Mouse (Mus musculus) hindbrain, embryonic 16.5 days (tissue): ENCODE results near the gene E130114P18Rik. TPM values are rescaled to one million over a fixed set of nuclear protein-coding genes. Genes with fewer than 3 reads are reported as not detected.

ENCODE experiments used
- ATAC-seq: fragments of 200-750 bp; cut with Nextera tagmentation; 2 replicates; pipeline ENCODE4 v1.8.0; 2017; ENCODE audit warnings: moderate TSS enrichment, moderate library complexity
- H3K27ac ChIP-seq: fragments of 300-500 bp; sonication (generic); 2 replicates; pipeline ENCODE4 v1.5.1; 2014; ENCODE audit warnings: low read depth, mild to moderate bottlenecking, control low read depth, low read length, moderate library complexity
- H3K27me3 ChIP-seq: fragments of 300-500 bp; sonication (generic); replicated peaks from 2 replicates; pipeline ENCODE4 v1.6.1; 2014; ENCODE audit warnings: low read length; ENCODE audit not compliant: control insufficient read depth, insufficient read depth
- H3K36me3 ChIP-seq: fragments of 300-500 bp; sonication (generic); 2 replicates; pipeline ENCODE4 v1.6.1; 2014; ENCODE audit warnings: mild to moderate bottlenecking, low read length, moderate library complexity, mixed read lengths; ENCODE audit not compliant: control insufficient read depth, insufficient read depth
- H3K4me1 ChIP-seq: fragments of 300-500 bp; sonication (generic); 2 replicates; pipeline ENCODE4 v1.6.1; 2014; ENCODE audit warnings: low read depth, low read length; ENCODE audit not compliant: control insufficient read depth, insufficient read depth
- H3K4me2 ChIP-seq: fragments of 300-500 bp; sonication (generic); 2 replicates; pipeline ENCODE4 v1.6.1; 2014; ENCODE audit warnings: mild to moderate bottlenecking, low read length, control low read depth, moderate library complexity
- H3K4me3 ChIP-seq: fragments of 300-500 bp; sonication (generic); 2 replicates; pipeline ENCODE4 v1.5.1; 2014; ENCODE audit warnings: mild to moderate bottlenecking, low read length, control low read depth, moderate library complexity
- H3K9ac ChIP-seq: fragments of 300-500 bp; sonication (generic); 2 replicates; pipeline ENCODE4 v1.6.1; 2014; ENCODE audit warnings: low read depth, mild to moderate bottlenecking, control low read depth, low read length, moderate library complexity
- H3K9me3 ChIP-seq: fragments of 300-500 bp; sonication (generic); 2 replicates; pipeline ENCODE4 v1.6.1; 2014; ENCODE audit warnings: mild to moderate bottlenecking, low read length, moderate library complexity; ENCODE audit not compliant: control insufficient read depth
- WGBS: fragments of 180-500 bp; shearing (Covaris S2); extraction: QIAGEN DNeasy Blood & Tissue Kit; methylation state at CpG from one replicate; pipeline ENCODE4 v1.1.7; 2014; 5-methylcytosine and 5-hydroxymethylcytosine counted together
- polyA plus RNA-seq: library from polyadenylated mRNA; unstranded; fragments of >200 nt; fragmentation: Nextera tagmentation; extraction: Ambion mirVana; gene quantifications from 2 replicates; pipeline ENCODE4 v1.2.1, GENCODE M21; 2015

The E130114P18Rik gene
- polyA plus RNA-seq, 1 experiment from 2014 or later: 21.5 TPM

DNA sequence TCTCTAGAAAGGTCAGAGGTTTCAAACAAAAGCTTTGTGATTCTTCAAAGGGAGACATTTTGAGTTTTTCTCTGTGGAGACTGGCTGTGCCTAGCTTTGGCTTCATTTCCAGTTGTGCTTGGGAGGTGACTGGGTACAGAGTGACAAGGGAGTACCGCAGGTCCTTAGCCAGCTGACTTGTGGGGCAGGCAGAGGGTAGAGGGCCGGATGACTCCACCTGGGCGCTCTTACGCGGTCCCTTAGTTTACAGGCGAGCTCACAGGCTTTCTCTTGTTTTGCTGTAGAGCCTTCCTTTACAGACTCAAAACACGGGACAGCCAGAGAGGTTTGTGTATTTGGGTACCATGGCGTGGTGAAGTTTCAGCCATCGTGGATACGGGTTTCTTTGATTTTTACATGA is 16.1 kb upstream of the E130114P18Rik start:
- Histone ChIP-seq H3K4me3 (no peak overlapping the region), H3K4me2 (no peak overlapping the region; the same call in 1 of the 2 replicates), H3K36me3 (no peaks in the 10 kb centered on the region), H3K27ac (no peak overlapping the region), H3K9ac (no peak overlapping the region), H3K27me3 (no peaks in the 10 kb centered on the region), H3K9me3 (no peaks in the 10 kb centered on the region), H3K4me1 (peaks cover 3% of the 10 kb centered on the region; the same call in 1 of the 2 replicates)
- ATAC-seq: no peak
- 74% methylated on average over 10 of the region's 10 CpGs for WGBS

DNA sequence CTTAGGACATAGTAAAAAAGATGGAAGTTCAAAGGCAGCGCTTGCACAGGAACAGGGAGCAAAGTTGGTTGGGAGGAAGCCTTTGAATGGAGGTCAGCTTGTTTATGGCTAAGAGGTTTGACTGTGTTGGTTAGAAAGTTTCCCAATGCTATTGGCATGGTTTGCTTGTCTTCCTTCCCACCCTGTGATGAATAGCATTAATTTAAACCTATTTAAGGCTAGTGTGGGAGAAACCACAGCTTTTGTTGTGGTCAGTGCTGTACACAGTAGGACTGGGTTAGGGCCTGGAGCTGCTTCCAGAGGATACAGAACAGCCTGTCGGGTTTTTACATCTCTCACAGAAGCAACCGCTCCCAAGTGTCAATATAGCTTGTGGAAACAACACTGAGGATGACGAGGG is 10.7 kb upstream of the E130114P18Rik start:
- ATAC-seq: peak; percentile 74; the same call in 1 of the 2 replicates
- 52% methylated on average over 4 of the region's 4 CpGs for WGBS
- peaks cover under 1% of the 10 kb centered on the region; the same call in 1 of the 2 replicates for H3K36me3 ChIP-seq
- peak overlapping the region; percentile 56; the same call in 1 of the 2 replicates for H3K27ac ChIP-seq
- H3K27me3 ChIP-seq: no peaks in the 10 kb centered on the region
- peak overlapping the region; percentile 5; the same call in 1 of the 2 replicates for H3K4me2 ChIP-seq
- H3K9me3 ChIP-seq: no peaks in the 10 kb centered on the region
- H3K4me3 ChIP-seq: no peak overlapping the region
- H3K4me1 ChIP-seq: peaks cover 5% of the 10 kb centered on the region
- no peak overlapping the region for H3K9ac ChIP-seq

DNA sequence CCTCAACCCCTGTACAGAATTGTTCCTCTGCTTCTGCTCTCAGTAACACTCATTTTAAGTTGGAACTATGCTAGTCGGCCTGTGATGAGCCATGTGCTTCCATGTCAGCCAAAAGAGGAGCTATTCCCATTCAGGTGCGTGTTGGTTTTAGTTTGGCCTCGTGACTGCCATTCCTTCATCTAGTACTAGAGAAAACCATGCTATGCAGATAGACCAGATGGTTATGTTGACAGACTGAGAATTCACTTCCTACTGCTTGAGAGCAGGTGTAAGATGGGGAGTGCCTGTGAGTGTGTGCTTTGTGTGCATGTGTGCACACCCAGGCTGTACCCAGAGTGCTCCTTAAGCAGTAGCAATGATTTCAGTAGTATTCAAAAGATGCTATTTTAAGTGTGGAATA is 9.6 kb upstream of the E130114P18Rik start:
- H3K9me3 ChIP-seq: no peaks in the 10 kb centered on the region
- no peak overlapping the region for H3K4me3 ChIP-seq
- H3K27me3 ChIP-seq: no peaks in the 10 kb centered on the region
- H3K36me3 ChIP-seq: peaks cover 2% of the 10 kb centered on the region; the same call in 1 of the 2 replicates
- no peak overlapping the region for H3K4me2 ChIP-seq
- peaks cover 5% of the 10 kb centered on the region for H3K4me1 ChIP-seq
- no peak overlapping the region for H3K9ac ChIP-seq
- ATAC-seq: peak; percentile 45; the same call in 1 of the 2 replicates
- 49% methylated on average over 3 of the region's 3 CpGs for WGBS
- H3K27ac ChIP-seq: no peak overlapping the region

DNA sequence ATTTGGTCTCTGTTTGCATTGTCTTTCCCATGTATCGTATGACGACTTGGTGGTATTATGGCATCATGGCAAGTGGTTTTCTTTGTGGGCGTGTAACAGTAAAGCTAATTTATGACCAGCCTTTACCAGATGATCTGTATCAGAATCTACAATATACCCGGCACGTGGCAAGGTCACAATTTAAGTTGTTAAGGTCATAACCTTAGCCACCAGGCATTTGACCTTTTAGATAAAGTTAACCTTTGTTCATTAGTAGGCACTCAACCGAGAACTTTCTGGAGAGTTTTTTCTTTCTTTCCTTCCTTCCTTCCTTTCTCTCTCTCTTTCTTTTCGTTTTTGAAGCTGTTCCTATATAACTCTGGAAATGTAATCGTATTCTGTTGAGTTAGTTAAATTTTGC is 8.7 kb upstream of the E130114P18Rik start:
- ATAC-seq: no peak
- Histone ChIP-seq H3K4me1 (peaks cover 5% of the 10 kb centered on the region), H3K36me3 (peaks cover 2% of the 10 kb centered on the region; the same call in 1 of the 2 replicates), H3K27ac (no peak overlapping the region), H3K27me3 (no peaks in the 10 kb centered on the region), H3K9me3 (no peaks in the 10 kb centered on the region), H3K9ac (no peak overlapping the region), H3K4me2 (no peak overlapping the region), H3K4me3 (no peak overlapping the region)
- WGBS: 58% methylated on average over 8 of the region's 8 CpGs

DNA sequence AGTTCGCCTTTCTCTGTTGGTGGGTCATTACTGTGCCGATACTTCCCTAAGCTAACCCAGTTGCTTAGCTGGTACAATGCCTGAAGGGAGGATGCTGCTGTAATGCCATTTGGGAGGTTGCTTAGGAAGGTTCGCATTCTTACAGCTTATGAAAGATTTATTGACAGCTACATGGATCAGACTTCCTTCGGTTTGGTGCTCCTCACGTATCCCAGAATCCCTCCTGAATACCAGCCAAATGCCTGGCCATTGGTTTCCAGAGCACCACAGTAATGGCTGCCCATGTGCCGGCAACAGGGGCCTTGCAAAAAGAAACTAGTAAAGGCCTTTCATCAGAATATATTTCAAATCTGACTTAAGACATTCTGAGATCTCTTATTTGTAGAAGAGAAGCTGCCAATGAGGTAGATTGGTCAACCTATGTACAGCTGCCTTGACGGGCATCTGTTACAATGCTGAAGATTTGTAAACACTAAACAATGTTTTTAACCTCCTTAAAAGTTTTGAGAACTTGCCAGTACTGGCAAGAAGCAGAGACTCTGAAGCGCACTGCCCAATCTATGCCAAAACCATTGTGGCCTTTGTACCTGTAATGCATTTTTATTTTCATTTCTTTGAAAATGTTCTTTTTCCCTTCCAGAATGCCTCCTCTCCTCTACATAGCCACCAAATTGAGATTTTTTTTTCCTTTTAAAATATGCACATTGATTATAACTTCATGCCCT is 7.8 kb upstream of the E130114P18Rik start:
- Histone ChIP-seq H3K27ac (peak overlapping the region; percentile 69; the same call in 1 of the 2 replicates), H3K4me2 (peak overlapping the region; percentile 36; the same call in 1 of the 2 replicates), H3K27me3 (no peaks in the 10 kb centered on the region), H3K36me3 (peaks cover 2% of the 10 kb centered on the region; the same call in 1 of the 2 replicates), H3K9ac (no peak overlapping the region), H3K4me1 (peaks cover 5% of the 10 kb centered on the region), H3K9me3 (no peaks in the 10 kb centered on the region), H3K4me3 (no peak overlapping the region)
- 59% methylated on average over 8 of the region's 8 CpGs for WGBS
- ATAC-seq: peak; percentile 22; the same call in 1 of the 2 replicates

DNA sequence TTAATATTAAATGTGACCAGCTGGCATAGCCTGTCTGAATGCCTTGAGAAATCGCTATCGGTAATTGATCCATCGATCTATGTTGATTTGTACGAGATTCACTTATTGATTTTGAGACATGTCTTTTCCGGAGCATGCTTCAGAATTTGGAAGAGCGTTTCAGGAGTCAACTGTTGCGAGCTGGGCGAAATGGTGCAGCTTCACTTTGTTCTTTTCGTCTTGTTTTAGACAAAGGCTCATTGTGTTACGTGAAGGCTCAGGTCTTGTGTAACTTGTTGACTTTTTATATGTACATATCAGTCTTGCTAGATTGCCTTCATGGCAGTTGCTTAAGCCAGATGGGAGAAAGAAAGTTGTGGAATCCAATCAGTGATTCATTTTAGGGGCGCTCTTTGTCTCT is 6.4 kb upstream of the E130114P18Rik start:
- peaks cover 2% of the 10 kb centered on the region for H3K4me1 ChIP-seq
- peak overlapping the region; percentile 13; the same call in 1 of the 2 replicates for H3K4me2 ChIP-seq
- 71% methylated on average over 11 of the region's 11 CpGs for WGBS

DNA sequence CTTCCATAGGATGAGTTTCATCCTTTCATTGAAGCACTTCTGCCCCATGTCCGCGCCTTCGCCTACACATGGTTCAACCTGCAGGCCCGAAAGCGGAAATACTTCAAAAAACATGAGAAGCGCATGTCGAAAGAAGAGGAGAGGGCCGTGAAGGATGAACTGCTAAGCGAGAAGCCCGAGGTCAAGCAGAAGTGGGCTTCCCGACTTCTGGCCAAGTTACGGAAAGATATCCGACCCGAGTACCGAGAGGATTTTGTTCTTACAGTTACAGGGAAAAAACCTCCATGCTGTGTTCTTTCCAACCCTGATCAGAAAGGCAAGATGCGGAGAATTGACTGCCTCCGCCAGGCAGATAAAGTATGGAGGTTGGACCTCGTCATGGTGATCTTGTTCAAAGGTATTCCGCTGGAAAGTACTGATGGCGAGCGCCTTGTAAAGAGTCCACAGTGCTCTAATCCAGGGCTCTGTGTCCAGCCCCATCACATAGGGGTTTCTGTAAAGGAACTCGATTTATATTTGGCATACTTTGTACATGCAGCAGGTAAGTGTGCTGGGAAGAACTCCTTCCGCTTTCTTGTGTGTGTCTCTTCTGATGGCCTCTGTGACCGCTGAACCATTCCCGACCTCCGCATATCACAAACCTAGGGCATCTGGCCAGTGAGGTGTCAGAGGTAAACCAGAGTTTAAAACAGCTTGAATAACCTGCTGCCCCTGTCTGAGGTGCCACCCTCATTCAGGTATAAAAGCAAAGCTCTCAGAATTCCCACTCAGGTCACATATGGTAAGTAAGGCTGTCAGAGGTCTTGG is 5.4 kb upstream of the E130114P18Rik start:
- Histone ChIP-seq H3K27ac (no peak overlapping the region), H3K27me3 (no peaks in the 10 kb centered on the region), H3K4me2 (peak overlapping the region; percentile 39; the same call in 1 of the 2 replicates), H3K4me3 (no peak overlapping the region), H3K36me3 (peaks cover 2% of the 10 kb centered on the region; the same call in 1 of the 2 replicates), H3K9ac (no peak overlapping the region), H3K9me3 (no peaks in the 10 kb centered on the region), H3K4me1 (no peaks in the 10 kb centered on the region)
- 90% methylated on average over 26 of the region's 26 CpGs for WGBS
- ATAC-seq: no peak

More for the DNA sequence above, 6.4 kb upstream of the E130114P18Rik start:
- Histone ChIP-seq H3K27me3 (no peaks in the 10 kb centered on the region), H3K9ac (no peak overlapping the region), H3K4me3 (no peak overlapping the region), H3K9me3 (no peaks in the 10 kb centered on the region), H3K36me3 (peaks cover 2% of the 10 kb centered on the region; the same call in 1 of the 2 replicates), H3K27ac (no peak overlapping the region)
- no peak for ATAC-seq

DNA sequence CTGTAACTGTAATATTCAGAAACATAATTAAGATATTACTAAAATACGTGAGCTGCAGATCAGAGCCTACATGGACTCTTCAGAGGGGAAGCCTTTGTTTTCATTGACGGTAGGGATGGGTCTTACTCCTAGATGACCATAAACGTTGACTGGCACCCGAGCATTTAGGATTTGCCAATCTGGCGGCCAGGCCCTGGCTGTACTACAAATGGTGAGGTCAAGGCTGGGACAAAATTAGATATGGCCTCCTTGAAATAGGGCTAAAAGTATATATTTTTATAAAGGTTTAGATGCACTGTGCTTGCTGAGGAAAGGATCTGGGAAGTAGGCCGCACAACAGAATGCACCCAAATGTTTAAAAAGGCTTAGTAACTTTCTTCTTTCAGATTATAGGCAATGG is 4.6 kb upstream of the E130114P18Rik start:
- no peaks in the 10 kb centered on the region for H3K9me3 ChIP-seq
- H3K36me3 ChIP-seq: peaks cover 2% of the 10 kb centered on the region; the same call in 1 of the 2 replicates
- H3K27ac ChIP-seq: no peak overlapping the region
- H3K4me2 ChIP-seq: peak overlapping the region; percentile 39
- no peak overlapping the region for H3K4me3 ChIP-seq
- WGBS: 66% methylated on average over 6 of the region's 6 CpGs
- H3K27me3 ChIP-seq: no peaks in the 10 kb centered on the region
- H3K9ac ChIP-seq: no peak overlapping the region
- no peak for ATAC-seq
- H3K4me1 ChIP-seq: no peaks in the 10 kb centered on the region

DNA sequence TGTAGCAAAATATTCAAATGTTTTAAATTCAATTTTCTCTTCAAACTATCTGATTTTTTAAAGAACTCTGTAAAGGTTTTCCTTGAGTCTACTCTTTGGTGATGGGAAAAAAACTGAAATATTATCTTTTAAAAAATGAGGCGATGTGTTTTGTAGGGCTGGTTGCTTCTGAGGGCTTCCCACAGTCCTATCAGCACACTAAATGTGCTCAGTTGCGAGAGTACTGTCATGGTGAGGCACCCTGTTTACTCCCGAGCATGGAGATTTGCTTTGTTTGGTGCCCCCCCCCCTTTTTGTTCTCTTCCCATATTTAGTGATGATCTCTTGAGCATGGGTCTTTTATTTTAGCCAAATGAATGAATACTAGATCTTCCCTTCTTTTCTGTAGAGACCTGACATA is 4.2 kb upstream of the E130114P18Rik start:
- Histone ChIP-seq H3K9me3 (no peaks in the 10 kb centered on the region), H3K27me3 (no peaks in the 10 kb centered on the region), H3K4me3 (no peak overlapping the region), H3K27ac (no peak overlapping the region), H3K9ac (peak overlapping the region; percentile 27; the same call in 1 of the 2 replicates), H3K36me3 (peaks cover 2% of the 10 kb centered on the region; the same call in 1 of the 2 replicates), H3K4me1 (no peaks in the 10 kb centered on the region), H3K4me2 (peak overlapping the region; percentile 39)
- ATAC-seq: no peak
- 60% methylated on average over 3 of the region's 3 CpGs for WGBS
